Mouse (Mus musculus) testis, postnatal 10 days (tissue): ENCODE results near the gene Tmem259.

ENCODE experiments used
- DNase-seq: peaks from one replicate; pipeline ENCODE4 v3.0.0; 2021; ENCODE audit warnings: low spot score

Tmem259 gene

DNA sequence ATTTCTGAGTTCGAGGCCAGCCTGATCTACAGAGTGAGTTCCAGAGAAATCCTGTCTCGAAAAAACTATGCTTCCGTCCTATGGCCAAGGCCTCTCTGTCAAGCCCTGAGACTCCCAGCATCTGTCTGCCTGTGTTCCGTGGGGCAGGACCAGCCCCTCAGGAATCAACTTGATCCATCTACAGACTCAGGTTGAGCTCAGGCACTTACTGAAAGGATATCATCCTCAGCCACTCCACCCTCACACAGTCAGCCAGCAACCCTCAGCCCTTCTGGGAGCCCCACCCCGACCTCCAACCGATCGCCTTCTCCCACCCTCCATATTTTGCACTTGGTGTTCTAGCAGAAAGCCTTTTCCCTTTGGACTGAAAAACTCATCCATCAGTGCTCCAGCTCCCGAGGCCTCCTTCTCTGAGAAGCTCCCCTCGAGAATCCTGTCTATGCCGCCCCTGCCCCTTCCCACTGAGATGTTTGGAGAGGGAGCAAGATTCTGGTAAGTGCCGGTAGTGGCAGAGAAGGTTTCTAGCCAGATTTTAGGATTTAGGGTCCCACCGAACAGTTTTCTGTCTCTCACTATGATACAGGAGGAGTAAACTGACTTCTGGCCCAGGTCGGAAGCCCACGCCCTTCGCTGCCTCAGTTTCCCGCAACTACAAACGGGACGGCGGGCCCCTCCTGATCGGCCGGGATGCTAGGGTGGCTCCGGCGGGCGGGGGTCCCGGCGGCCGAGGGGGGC, 3.8 kb upstream of the Tmem259 start:
- DNase-seq = no peak

DNA sequence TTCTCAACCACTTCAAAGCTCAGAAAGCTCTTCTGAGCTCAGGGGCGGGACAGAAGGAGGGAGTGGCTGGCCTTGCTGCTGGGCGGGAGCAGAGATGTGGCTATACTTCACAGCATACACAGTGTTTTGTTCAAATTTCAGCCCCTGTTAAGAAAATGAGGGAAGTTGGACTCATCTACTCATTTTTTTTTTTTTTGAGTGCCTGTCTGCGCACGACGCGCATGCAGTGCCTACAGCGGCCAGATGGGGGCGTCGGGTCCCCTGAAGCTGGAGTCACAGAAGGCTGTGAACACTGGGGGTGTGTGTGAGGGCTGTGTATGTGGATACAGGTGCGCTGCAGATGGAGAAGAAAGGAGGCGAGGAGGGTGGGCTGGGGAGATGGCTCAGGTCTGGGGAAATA, 2.8 kb upstream of the Tmem259 start:
- DNase-seq = peak; percentile 95

DNA sequence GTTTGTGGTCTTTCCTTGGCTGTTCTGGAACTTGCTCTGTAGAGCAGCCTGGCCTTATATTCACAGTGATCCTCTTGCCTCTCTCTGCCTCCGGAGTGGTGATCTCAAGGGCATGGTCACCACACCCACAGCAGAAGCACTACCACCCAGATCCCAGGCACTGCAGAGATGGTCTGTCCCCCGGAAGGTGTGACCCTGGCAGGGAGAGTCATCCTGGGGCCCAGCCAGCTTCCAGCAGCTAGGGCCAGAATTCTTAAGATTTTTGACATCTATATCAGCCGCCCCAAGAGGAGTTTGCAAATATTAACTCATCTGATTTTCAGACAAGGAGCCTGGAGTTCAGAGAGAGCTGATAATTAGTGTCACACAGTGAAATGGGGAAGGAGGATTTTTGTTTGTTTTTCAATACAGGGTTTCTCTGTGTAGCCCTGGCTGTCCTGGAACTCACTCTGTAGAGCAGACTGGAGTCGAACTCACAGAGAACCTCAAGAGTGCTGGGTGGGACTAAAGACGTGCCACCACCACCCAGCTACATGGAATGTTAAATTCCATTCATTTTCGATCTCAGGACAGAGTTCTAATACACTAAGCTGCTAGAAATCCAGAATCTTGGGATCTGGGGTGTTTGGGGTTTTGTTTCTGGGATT, 2.2 kb upstream of the Tmem259 start:
- DNase-seq = no peak

DNA sequence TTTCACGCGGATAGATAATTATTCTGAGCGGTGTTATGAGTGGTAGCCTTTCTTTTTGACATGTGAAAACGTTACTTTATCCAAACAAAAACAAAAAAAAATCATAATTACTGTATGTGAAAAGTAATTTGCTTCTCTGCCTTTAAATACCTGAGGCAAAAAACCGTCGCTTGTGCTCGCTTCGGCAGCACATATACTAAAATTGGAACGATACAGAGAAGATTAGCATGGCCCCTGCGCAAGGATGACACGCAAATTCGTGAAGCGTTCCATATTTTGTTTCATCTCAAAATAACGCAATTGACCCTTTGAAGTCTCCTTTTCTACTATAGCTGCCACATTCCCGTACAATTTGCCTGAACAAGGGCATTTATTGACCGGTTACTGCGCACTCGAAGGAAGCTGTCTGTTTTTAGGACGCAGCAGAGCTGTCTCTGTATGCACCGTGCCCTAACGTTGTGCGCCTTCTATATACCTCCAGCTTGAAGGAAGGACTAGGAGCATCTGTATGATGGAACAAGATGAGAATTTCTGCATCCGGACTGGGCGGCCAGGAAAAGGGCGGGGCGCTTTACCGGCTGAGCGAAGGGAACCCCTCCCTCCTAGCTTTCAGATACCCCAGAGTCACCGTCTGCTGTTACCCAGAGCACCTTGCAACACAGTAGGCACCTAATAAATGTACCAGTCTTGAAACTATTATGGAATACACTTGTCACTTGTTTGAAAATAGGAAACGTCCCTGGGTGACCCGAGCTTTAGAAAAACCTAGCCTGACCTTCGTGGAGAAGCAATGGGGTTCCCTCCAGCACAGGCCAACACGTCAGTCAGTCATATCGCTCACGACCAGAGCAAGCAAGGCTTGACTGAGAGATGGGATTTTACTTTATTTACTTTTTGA, 1.5 kb upstream of the Tmem259 start:
- peak; percentile 74 for DNase-seq

DNA sequence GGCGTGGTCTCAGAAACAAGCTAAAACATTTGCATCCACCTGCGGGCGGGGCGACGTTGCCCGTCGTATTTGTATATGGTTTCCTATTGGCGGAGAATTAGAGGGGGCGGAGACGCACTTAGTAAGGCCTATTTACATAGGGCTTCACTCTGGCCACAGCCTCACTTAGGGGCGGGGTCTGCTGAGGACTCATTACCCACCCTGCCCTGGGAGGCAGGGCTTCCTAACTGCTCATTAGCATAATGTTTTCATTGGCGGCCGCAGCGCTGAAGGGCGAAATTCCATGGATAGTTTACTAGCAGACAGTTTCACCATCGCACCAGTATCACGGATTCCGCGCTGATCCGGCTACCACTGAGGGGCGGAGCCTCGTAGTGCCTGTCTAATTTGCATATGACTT, 741 bp upstream of the Tmem259 start:
- DNase-seq = peak; percentile 94

DNA sequence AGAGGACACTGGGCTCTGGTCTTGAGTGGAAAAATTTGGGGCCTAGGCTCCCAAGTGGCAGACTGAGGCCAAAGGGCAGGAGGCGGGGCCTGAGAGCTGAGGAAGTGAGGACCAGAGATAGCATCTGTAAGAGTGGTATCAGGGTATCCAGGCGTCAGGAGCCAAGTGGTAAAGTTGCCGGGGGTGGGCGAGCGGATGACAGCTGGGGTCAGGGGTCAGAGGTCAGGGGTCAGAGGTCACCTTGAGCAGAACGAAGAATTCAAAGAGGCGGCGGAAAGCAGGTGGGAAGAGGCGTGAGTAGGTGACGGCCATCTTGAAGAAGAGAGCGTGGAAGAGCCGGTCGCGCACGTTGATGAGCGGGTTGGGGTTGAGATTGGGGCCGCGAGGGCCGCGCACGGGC, 460 bp downstream of the Tmem259 start:
- DNase-seq = peak; percentile 88

DNA sequence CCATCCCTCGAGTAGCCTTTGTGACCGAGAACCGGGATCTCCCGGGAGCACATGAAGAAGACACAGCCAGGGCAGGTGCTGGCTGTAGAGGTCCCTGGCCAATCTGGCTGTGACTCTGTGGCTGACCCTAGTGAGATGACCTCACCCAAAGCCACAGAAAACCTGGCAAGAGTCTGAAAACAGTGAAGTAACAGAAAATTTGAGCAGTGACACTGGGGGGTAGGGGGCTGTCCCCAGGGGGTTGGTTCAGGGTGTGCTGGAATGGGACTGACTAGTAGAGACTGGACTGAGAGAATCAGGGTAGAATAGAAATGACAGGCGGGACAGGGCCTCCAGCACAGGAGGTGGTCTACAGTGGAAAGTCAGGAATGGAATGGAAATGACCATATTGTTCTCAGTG, 925 bp downstream of the Tmem259 start:
- no peak for DNase-seq

DNA sequence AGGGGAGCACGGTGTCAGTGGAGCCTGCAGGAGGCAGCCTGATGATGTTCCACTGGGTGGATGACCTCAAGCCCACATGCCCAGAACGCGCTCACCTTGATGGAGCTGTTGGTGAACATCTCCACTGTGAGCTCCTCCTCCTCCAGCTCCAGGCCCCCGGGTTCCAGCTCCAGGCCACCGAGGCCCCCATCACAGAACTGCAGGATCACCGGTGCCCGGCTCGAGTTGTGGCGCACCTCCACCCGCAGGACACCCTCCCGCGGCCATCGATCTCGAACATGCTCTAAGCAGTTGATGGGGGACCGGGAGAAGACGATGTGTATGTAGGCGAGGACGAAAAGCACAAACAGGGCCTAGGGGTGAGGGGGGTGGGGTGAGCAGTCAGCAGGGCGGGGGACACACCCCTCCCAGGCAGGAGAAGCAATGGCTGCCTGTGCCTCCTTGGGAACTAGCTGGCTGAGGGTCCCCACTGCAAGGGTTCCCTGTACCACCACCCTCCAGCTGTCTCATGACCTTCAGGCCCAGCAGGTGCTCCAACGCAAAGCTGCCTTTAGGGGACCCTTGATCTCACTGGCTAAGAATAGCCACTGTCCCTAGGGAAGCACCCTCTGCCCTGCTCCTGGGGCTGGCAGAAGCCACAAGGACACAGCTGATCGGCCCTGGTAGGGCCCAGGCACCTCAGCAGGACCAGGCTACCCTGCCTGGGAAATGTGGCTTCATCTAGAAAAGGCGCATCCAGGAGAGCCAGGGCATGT, 4.6 kb downstream of the Tmem259 start:
- DNase-seq = no peak

DNA sequence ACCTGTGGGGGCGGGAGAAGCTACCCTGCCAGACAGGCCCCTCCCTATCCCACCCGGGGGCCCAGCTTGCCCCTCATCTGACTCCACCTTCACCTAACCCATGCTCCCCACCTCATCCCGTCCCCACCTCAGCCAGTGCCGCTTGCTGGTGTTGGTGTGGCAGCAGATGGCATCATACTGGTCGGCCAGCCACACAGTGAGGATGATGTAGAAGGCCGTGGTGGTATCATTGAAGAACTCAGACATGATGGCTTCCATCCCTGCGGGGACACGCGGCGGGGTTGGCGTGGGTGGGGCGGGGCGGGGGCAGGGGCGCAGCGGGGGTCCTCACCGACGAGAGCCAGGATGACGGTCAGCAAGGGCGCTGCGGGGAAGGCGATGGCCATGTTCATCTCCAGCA, 6.1 kb downstream of the Tmem259 start:
- no peak for DNase-seq

DNA sequence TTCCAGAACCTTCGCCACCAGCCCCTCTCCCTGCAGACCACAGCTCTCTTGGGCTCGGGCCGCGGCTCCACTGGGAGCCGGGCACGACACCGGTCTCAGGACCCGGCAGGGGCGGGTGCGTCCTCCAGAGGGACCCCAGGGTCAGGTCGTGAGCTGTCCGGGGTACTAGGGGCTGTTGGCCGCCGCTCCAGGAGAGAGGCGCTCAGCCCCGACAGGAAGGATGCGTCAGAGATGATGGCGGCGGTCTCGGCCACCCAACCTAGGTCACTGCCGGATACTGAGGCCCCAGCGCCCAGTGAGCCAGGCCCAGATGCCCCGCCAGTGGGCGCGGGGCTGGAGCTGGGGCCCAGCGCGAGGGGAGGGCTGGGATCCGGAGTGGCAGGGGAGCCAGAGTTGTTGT, 6.8 kb downstream of the Tmem259 start:
- DNase-seq = no peak

DNA sequence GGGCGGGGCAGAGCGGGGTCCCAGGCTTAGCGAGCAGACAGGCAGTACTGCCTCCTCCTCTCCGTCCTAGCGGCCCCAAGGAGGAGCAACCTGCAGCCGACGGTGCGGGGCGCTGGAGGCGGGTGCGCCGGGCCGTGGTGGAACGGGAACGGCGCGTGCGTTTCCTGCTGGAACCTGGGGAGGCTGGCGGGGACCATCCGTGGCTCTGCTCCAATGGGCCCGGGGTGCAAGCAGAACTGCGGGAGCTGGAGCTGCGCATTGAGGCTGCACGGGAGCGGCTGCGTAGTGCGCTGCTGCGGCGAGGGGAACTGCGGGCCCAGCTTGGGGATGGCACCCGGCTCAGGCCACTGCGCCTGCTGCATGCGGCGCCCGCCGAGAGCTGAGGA, 7.4 kb downstream of the Tmem259 start:
- no peak for DNase-seq

DNA sequence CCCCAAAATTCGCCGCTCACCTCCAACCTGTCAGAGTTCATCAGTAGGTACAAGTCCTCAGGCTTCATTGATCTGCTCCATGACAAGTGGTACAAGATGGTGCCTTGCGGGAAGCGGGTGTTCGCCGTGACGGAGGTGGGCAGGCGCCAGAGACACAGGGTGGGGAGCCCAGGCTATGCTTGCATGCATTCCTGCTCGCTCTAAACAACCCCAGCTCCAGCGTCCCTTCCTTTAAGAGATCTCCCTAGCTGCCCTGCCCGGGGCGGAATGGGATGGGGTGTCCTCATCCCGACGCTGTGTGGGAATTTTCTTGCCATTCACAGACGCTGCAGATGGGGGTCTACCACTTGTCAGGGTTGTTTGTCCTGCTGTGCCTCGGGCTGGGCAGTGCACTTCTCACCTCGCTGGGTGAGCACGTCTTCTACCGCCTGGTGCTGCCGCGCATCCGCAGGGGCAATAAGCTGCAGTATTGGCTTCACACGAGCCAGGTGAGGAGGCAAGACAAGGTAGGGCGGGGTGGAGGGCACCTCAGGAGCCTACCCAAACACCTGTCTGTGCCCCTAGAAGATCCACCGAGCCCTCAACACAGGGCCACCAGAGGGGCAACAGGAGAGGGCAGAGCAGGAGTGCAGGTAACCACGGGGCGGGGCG, 7.9 kb downstream of the Tmem259 start:
- no peak for DNase-seq

DNA sequence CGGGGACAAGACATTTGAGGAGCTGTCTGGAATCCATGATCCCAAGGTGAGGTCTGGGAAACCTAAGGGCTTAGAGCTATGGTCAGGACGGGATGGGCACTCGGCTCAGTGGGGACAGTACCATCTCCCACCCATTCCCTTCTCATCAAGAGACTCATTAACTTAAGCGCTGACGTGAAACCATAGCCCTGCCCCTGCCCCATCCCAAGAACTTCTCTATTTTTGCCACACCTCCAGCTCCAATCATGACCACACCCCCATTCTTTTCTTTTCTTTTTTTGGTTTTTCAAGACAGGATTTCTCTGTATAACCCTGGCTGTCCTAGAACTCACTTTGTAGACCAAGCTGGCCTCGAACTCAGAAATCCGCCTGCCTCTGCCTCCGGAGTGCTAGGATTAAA, 9.5 kb downstream of the Tmem259 start:
- DNase-seq = no peak

DNA sequence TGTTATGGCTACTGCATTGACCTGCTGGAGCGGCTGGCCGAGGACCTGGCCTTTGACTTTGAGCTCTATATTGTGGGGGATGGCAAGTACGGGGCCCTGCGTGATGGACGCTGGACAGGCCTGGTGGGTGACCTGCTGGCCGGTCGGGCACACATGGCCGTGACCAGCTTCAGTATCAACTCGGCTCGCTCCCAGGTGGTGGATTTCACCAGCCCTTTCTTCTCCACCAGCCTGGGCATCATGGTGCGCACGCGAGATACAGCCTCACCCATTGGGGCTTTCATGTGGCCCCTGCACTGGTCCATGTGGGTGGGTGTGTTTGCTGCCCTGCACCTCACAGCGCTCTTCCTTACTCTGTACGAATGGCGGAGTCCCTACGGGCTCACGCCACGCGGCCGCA, 10.0 kb downstream of the Tmem259 start:
- no peak for DNase-seq

DNA sequence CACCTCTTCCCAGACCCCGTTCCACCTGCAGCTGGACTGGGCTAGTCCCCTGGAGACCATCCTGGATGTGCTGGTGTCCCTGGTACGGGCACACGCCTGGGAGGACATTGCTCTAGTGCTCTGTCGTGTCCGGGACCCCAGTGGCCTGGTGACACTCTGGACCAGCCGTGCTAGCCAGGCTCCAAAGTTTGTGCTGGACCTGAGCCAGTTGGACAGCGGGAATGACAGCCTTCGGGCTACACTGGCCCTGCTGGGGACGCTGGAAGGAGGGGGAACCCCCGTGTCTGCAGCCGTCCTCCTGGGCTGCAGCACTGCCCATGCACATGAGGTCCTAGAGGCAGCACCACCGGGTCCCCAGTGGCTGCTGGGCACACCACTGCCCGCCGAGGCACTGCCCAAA, 11.3 kb downstream of the Tmem259 start:
- no peak for DNase-seq

DNA sequence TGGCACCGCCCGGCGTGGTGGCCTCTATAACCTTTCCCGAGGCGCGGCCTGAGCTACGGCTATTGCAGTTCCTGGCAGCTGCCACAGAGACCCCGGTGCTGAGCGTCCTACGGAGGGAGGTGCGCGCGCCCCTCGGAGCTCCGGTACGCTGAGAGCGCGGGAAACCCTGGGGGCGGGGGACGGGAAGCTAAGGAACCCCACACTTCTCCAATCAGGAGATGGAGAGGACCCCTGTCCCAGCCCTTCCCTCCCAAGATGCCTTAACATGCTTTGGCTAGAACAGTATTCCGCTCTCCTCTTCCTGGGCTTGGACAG, 13.0 kb downstream of the Tmem259 start:
- DNase-seq = no peak

DNA sequence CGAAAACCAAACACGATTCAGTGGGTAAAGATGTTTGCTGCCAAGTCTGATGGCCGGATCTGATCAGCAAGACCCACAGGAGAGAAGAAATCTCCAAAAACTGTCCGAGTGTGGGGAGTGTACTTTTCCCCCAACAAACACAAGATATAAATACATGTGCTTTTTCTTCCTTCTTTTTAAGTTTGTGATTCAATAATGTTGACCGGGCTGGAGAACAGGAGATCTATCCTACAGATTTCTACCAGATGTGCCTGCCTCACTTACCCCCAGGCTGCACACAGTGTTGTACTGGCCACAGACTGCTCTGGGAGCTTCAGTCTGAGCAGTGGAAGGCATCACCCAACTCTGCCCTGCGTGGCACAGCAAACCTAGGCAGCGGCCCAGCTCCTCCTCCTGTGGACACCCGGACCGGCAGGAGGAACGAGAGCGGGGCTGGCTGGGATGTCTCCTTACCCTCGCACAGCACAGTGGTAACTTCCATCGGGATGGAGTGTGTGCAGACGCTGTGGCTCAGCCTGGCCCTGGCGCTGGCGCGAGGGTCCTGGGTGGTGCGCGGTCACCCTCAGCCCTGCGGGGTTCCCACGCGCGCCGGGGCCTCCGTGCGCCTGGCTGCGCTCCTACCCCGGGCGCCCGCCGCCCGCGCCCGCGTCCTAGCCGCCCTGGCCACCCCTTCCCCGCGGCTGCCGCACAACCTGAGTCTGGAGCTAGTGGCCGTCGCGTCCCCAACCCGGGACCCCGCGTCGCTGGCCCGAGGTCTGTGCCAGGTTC, 13.5 kb downstream of the Tmem259 start, which contains the start of gene Grin3b:
Gene Grin3b (plus strand): TSS at position 301 of the 768 bp plus-strand sequence.
- no peak for DNase-seq

DNA sequence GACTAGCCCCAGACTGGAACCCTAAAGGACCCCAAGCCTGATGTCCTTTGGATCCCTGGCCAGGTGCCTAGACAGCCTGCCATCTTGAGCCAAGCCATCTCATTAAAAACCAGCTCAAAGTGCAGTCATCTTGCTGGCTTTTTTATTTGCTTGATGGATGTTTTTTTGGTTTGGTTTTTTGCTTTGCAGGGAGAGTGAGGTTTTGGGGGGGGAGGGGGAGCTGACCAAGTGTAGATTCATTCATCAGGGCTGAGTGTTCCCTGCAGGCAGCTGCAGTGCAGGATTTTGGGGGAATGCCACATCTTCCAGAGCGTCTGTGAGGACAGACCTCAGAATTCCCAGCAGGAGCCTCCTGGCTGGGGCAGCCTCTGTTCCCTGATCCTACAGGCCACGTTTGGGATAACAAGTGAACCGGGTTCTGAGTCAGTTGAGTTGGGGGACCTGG, 15.0 kb downstream of the Tmem259 start:
- no peak for DNase-seq

DNA sequence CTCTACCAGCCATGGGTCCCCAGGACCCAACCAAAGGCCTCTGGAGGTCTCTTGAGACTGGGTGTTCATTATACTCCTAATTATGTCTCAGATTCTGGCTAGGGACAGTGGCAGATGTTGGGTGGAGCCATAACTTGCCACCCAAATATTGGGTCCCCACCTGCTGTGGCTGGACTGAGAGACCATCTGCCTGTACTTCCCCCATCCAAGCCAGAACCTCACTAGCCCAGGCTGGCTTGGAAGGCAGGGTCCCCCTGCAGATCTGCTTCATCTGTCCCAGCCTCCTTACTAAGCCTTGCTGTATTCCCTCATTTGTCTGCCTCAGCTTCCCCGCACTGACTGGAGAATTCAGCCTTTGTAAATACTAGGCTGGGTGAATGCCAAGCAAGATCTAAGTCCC, 15.9 kb downstream of the Tmem259 start:
- no peak for DNase-seq

DNA sequence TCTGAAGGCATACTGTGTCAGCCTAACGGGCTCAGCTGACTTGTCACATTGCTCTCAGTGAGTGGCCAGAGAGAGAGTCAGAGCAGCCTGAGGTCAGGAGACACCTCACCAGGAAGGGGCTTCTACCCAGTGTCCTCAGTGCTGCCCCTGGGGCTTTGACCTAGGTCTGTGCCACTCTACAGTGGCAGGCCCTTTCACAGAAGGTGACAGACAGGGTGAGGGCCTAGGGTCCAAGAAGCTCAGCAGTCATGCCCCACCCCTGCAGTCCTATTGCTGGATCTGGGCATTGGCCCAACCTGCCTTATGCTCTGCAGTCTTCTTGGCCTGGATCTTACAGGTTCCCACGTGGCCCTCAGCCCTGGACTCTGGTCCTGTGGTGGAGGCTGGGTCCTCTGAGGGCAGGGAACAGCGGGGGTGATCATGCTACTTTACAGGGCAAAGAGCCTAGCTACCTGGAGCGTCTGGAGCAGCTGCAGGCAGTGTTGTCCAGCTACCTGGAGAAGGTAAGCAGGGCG, 17.2 kb downstream of the Tmem259 start:
- DNase-seq = no peak

DNA sequence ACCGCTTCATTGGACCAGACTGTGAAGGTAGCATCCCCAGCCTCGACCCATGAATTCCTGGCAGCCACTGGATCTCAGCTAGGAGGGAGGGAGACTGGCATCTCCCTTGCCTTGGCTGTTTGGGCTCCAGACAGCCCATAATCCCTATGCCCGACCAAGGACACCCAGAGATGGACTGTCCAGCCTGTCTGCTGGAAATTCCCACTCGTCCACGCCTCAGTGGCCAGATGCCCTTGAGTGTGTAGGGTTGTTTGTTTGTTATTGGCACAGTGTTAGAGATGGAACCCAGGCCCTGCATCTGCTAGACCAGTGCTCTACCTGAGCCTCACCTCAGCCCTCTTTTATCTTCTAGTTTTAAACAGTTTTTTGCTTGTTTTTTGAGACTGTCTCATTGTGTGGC, 18.8 kb downstream of the Tmem259 start:
- no peak for DNase-seq
